Mouse (Mus musculus): ENCODE data around the gene Wnt3a. TPM values are rescaled to one million over a fixed set of nuclear protein-coding genes. Genes with fewer than 3 reads are reported as not detected.
"Not testable (repeated sequence)": the region's sequence is repeated elsewhere in the genome, so short reads cannot be mapped to it uniquely, and the experiment has no call there.

Wnt3a gene
- polyA plus RNA-seq, 1 experiment from 2014 or later, result 12.6 TPM

DNA sequence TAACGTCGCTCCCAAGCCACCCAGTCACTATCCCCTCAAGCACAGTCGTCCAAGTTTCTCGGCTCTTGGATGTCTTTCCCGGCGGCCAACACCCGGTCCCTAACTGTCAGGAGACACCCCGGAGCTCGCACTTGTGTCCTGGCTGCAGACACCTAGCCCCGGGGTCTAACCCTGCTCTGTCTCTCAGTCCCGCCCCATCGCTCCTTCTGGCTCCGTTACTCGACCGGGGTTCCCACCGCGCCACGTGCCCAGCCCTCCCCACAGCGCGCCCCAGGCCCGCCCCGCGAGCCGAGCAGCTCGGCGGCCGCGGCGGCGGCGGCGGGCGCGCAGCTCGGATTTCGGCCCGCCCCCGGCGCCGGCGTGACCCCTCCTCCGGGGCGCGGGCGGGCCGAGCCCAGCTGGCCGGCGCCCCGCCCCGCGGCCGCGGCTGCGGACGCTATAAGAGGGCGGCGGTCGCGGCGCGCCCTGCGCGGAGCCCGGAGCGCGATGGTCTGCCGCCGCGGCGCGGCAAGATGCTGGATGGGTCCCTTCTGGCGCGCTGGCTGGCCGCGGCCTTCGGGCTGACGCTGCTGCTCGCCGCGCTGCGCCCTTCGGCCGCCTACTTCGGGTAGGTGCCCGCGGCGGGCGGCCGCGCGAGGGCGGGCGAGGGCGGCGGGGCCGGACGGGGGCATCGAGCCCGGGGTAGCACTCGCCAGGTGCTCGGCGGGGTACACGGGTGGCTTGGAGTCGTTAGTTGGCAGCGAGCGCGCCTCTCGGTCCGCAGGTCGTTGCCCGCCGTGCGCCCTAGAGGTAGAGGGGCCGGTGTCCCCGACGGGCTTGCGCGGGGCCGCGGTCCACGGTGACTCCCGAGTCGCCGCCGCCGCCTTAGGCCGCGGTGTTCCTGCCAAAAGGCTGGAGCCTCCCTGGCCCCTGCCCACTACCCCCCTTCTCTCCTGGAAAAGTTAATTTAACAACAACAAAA, 16.2 kb upstream of the Wnt3a start, which contains the start of gene Wnt9a:
Gene Wnt9a, plus strand, starts transcription at position 468 of the 961 bp plus-strand sequence.
- Histone ChIP-seq H3K4me3 (ENCODE audit: low read depth, low read length) (peak within 1 kb of the TSS; percentile 69), H3K36me3 (ENCODE audit: insufficient read depth, low read length) (no peaks in the 10 kb centered on the region), H3K27ac (ENCODE audit: low read length) (peak within 1 kb of the TSS; percentile 72), H3K27me3 (replicated peaks; ENCODE audit: insufficient read depth, low read length) (peaks cover 21% of the 10 kb centered on the region), H3K9me3 (ENCODE audit: low read length) (no peaks in the 10 kb centered on the region), H3K9ac (replicated peaks; ENCODE audit: low read depth) (peak within 1 kb of the TSS; percentile 46), H3K4me1 (ENCODE audit: insufficient read depth, low read depth, low read length) (no peaks in the 10 kb centered on the region), H3K4me2 (replicated peaks; ENCODE audit: low read depth, low read length) (peak within 1 kb of the TSS; percentile 87)
- ATAC-seq, result peak; percentile 82
- WGBS, result 1% methylated on average over 65 of the region's 128 CpGs
- peak; percentile 87 for DNase-seq (ENCODE audit: low spot score)
- TF ChIP-seq CTCF (IDR thresholded peaks at IDR 0.05) (peak; percentile 2; the same call in 1 of the 2 replicates), EP300 (IDR thresholded peaks at IDR 0.05) (no peak)

DNA sequence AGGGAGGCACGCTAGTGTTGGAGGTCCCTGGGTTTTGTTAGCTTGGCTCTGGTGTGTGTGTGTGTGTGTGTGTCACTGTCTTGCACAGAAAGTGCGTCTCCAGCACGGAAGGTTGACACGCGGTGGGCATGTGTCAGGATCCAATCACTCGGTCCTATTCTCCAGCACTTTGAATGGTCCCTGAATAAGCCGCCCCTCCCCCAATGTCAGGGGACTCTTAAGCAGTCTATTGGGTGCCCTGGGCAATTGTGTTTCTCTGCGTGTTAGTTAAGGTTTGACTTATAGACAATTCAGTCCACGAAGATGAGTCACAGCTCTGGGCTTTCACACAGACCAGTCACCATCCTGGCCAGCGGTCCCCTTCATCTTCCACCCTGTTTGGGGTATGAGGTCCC, 15.3 kb upstream of the Wnt3a start:
- Histone ChIP-seq H3K36me3 (ENCODE audit: insufficient read depth, low read length) (no peaks in the 10 kb centered on the region), H3K9me3 (ENCODE audit: low read length) (no peaks in the 10 kb centered on the region), H3K27ac (ENCODE audit: low read length) (no peak overlapping the region), H3K4me1 (ENCODE audit: insufficient read depth, low read depth, low read length) (no peaks in the 10 kb centered on the region), H3K4me3 (ENCODE audit: low read depth, low read length) (no peak overlapping the region), H3K27me3 (replicated peaks; ENCODE audit: insufficient read depth, low read length) (peaks cover 20% of the 10 kb centered on the region), H3K9ac (replicated peaks; ENCODE audit: low read depth) (no peak overlapping the region), H3K4me2 (replicated peaks; ENCODE audit: low read depth, low read length) (peak overlapping the region; percentile 87)
- WGBS, result 11% methylated on average over 10 of the region's 10 CpGs
- TF ChIP-seq EP300 (IDR thresholded peaks at IDR 0.05) (no peak), CTCF (IDR thresholded peaks at IDR 0.05) (no peak)
- ATAC-seq, result no peak
- peak; percentile 21 for DNase-seq (ENCODE audit: low spot score)

DNA sequence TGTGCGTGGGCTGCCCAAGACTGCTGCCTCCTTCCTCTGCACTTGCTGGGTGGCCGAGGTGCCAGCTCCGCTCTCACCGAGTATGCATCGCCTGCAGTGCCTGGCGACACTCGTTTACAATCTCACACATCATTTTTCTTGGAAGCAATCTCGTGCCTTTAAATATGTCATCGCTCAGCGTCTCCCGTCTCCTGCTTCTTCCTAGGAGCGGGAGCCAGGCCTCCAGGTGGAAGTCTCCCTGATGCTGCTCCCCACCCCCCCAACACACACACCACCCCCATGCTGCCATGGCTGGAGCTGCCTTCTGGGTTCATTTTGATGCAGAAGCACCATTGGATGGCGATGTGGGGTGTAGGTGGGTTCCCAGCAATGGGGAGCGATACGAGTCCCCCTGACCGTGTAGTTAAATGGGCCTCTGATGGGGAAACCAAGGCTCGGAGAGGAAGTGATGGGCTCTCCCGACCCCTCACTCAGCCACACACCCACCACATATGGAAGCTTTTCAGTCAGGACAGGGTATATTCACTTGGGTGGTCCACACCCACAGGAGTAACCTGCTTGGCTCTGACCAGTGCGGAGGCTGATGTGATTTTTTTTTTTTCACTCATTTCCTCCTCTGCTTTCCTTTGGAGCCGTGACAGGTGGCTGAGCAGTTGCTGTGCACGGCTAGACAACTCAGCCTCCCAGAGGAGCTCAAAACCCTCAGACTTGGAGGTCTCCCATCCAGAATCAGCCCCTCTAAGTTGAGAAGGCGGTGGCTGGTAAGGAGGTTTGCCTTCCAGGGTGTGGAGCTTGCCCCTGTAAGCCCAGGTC, 14.7 kb upstream of the Wnt3a start:
- Histone ChIP-seq H3K9ac (replicated peaks; ENCODE audit: low read depth) (no peak overlapping the region), H3K4me3 (ENCODE audit: low read depth, low read length) (no peak overlapping the region), H3K36me3 (ENCODE audit: insufficient read depth, low read length) (no peaks in the 10 kb centered on the region), H3K4me1 (ENCODE audit: insufficient read depth, low read depth, low read length) (no peaks in the 10 kb centered on the region), H3K9me3 (ENCODE audit: low read length) (no peaks in the 10 kb centered on the region), H3K27me3 (replicated peaks; ENCODE audit: insufficient read depth, low read length) (peaks cover 20% of the 10 kb centered on the region), H3K4me2 (replicated peaks; ENCODE audit: low read depth, low read length) (no peak overlapping the region), H3K27ac (ENCODE audit: low read length) (no peak overlapping the region)
- TF ChIP-seq CTCF (IDR thresholded peaks at IDR 0.05) (no peak), EP300 (IDR thresholded peaks at IDR 0.05) (no peak)
- DNase-seq (ENCODE audit: low spot score) (no peak), ATAC-seq (no peak)
- WGBS, result 29% methylated on average over 22 of the region's 22 CpGs

DNA sequence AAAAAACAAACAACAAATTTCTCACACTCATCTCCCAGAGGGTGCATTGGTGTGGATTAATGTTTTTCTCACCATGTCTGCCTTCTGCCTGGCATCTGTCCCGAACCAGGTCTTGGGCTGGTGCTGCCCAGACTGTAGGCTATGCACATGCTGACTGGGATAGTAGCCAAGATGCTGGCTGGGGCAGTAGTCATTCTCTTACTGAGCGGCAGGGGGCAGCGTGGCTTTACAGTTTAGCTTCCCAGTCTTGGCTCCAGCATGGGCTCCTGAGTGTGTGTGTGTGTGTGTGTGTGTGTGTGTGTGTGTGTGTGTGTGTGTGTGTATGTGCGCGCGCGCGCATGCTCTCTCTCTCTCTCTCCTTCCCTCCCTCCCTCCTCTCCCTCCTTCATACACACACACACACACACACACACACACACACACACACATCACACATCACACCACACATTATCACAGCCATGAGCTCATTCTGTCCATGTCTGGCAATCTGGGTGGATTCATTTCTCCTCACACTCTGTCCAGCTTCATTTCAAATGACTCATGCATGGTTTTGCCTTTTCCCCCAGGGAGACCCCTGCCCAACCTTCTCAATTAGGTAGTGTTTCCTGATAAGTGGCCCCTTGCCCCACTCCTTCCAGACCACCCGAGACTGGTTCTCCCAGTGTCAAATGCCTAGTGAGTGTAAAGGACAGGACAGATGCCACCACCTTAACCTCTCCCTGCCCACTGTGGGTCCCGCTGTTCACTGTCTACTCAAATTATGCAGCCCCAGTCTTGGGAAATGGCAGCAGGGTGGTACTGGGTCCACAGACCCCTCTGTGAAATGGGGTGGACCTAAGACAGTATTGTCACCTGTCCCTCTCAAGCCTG, 12.4 kb upstream of the Wnt3a start:
- peak; percentile 91 for TF ChIP-seq CTCF (IDR thresholded peaks at IDR 0.05)
- no peak for TF ChIP-seq EP300 (IDR thresholded peaks at IDR 0.05)
- 10% methylated on average over 10 of the region's 10 CpGs for WGBS

DNA sequence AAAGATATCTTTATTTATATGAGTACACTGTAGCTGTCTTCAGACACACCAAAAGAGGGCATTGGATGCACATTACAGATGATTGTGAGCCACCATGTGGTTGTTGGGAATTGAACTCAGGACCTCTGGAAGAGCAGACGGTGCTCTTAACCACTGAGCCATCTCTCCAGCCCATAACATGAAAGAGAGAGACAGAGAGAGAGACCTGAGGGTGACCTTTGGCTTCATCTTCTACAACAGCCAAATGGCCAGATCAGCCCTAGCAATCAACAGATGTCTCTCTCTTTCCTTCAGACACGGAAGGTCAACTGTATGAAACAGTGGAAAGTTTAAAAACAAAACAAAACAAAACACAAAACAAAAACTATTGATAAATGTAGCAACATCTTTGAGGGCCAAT, 10.5 kb upstream of the Wnt3a start:
- WGBS, result 41% methylated on average over 2 of the region's 2 CpGs
- H3K4me3 ChIP-seq (ENCODE audit: low read depth, low read length); DNase-seq (ENCODE audit: low spot score); H3K36me3 ChIP-seq (ENCODE audit: insufficient read depth, low read length); H3K9ac ChIP-seq (replicated peaks; ENCODE audit: low read depth); H3K4me2 ChIP-seq (replicated peaks; ENCODE audit: low read depth, low read length); H3K9me3 ChIP-seq (ENCODE audit: low read length); ATAC-seq; H3K27ac ChIP-seq (ENCODE audit: low read length); H3K4me1 ChIP-seq (ENCODE audit: insufficient read depth, low read depth, low read length): not testable (repeated sequence)
- H3K27me3 ChIP-seq (replicated peaks; ENCODE audit: insufficient read depth, low read length), result peaks cover 18% of the 10 kb centered on the region

More for the DNA sequence above, 12.4 kb upstream of the Wnt3a start:
- H3K4me2 ChIP-seq (replicated peaks; ENCODE audit: low read depth, low read length), result no peak overlapping the region
- no peak overlapping the region for H3K27ac ChIP-seq (ENCODE audit: low read length)
- no peaks in the 10 kb centered on the region for H3K9me3 ChIP-seq (ENCODE audit: low read length)
- no peak overlapping the region for H3K4me3 ChIP-seq (ENCODE audit: low read depth, low read length)
- DNase-seq (ENCODE audit: low spot score) (peak; percentile 93), ATAC-seq (peak; percentile 59)
- H3K4me1 ChIP-seq (ENCODE audit: insufficient read depth, low read depth, low read length), result no peaks in the 10 kb centered on the region
- H3K36me3 ChIP-seq (ENCODE audit: insufficient read depth, low read length), result no peaks in the 10 kb centered on the region
- no peak overlapping the region for H3K9ac ChIP-seq (replicated peaks; ENCODE audit: low read depth)
- peaks cover 21% of the 10 kb centered on the region for H3K27me3 ChIP-seq (replicated peaks; ENCODE audit: insufficient read depth, low read length)

Measured in lung, postnatal 0 days (tissue).